Mouse (Mus musculus) heart, adult 11 months (tissue): ENCODE measurements around the gene Cd209f.
"Not testable (repeated sequence)": the region's sequence is repeated elsewhere in the genome, so short reads cannot be mapped to it uniquely, and the experiment has no call there.

Source experiments
- DNase-seq: peaks from one replicate; pipeline ENCODE4 v3.0.0; 2022

Gene Cd209f

GRCm38 (mm10) chr8:4105735-4106134 is at the start of gene Cd209f:
Gene Cd209f (minus strand): TSS chr8:4105835.
- not testable (repeated sequence) for DNase-seq

DNA sequence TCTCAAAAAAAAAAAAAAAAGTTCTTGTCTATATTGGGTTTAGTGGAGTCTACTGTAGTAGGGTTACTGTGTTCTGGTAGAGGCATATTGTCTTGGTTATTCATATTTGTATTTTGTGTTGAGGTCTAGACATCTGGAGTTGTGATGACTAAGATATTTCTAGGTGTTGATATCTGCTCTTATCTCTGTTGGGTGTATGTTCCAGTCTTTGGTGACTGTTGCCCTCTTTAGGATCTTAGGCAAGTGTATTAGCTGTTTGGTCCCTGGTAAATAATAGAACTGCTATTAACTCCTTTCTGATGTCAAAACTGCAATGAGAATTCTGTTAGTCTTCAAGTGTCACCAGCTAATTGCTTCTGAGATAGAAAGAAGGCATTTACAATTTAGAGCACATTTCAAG is 49.2 kb upstream of the Cd209f start:
- no peak for DNase-seq

DNA sequence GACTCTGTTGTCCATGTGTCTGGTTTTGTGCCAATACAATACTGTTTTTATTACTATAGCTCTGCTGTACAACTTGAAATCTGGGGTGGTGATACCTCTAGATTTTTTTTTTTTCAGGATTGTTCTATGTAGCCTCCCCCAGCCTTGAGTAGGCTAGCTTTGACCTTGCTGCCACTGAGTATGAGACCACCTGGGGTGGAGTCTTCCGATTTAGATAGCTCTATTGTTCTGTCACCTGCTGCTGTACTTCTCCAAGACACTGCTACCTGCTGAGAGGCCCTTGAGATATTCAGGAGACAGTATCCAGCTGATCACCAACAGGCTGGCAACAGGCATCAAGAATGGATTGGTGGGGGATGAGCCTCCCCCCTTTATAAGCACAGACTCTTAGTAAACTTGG is 41.6 kb upstream of the Cd209f start:
- DNase-seq = peak; percentile 44

GRCm38 (mm10) chr8:4141721-4142120 is 36.1 kb upstream of the Cd209f start:
- peak; percentile 40 for DNase-seq

GRCm38 (mm10) chr8:4139660-4140646 is 34.3 kb upstream of the Cd209f start:
- peak; percentile 91 for DNase-seq

GRCm38 (mm10) chr8:4133798-4134197 is 28.2 kb upstream of the Cd209f start, which contains the start of gene Cd209g:
Gene Cd209g (plus strand): TSS chr8:4134098.
- DNase-seq = no peak

GRCm38 (mm10) chr8:4088514-4088913 is 17.1 kb downstream of the Cd209f start:
- not testable (repeated sequence) for DNase-seq

GRCm38 (mm10) chr8:4087180-4087722 is 18.4 kb downstream of the Cd209f start:
- not testable (repeated sequence) for DNase-seq
